Mouse (Mus musculus): ENCODE data around the gene Top2a. TPM values are rescaled to one million over a fixed set of nuclear protein-coding genes. Genes with fewer than 3 reads are reported as not detected.

The Top2a gene
- polyA plus RNA-seq, 1 experiment from 2014 or later: 300 TPM

- no peak for ATAC-seq (ENCODE audit: low FRiP score, low TSS enrichment)
- peaks cover 91% of the 10 kb centered on the region for H3K4me1 ChIP-seq (ENCODE audit: control insufficient read depth, insufficient read depth, low read length)
- no peaks in the 10 kb centered on the region for H3K27me3 ChIP-seq (ENCODE audit: control insufficient read depth, insufficient read depth, low read length)
- peak overlapping the region; percentile 75 for H3K4me3 ChIP-seq (ENCODE audit: low read length)
- H3K9ac ChIP-seq (ENCODE audit: low read depth, low read length): peak overlapping the region; percentile 76
- 23% methylated on average over 15 of the region's 15 CpGs for WGBS
- H3K36me3 ChIP-seq (ENCODE audit: control insufficient read depth, insufficient read depth, low read length): peaks cover 24% of the 10 kb centered on the region
- peak overlapping the region; percentile 91 for H3K27ac ChIP-seq (ENCODE audit: low read depth, low read length)
- peak overlapping the region; percentile 99 for H3K4me2 ChIP-seq (replicated peaks; ENCODE audit: low read depth, low read length)
- no peaks in the 10 kb centered on the region for H3K9me3 ChIP-seq (ENCODE audit: control insufficient read depth, low read length)
Measured at GRCm38 (mm10) chr11:98964616-98965415, 59.2 kb downstream of the Top2a start.

- ATAC-seq (ENCODE audit: low FRiP score, low TSS enrichment): no peak
- 11% methylated on average over 6 of the region's 6 CpGs for WGBS
- Histone ChIP-seq H3K27me3 (ENCODE audit: control insufficient read depth, insufficient read depth, low read length) (no peaks in the 10 kb centered on the region), H3K27ac (ENCODE audit: low read depth, low read length) (peak overlapping the region; percentile 91), H3K4me3 (ENCODE audit: low read length) (peak overlapping the region; percentile 75), H3K4me2 (replicated peaks; ENCODE audit: low read depth, low read length) (peak overlapping the region; percentile 99), H3K9me3 (ENCODE audit: control insufficient read depth, low read length) (no peaks in the 10 kb centered on the region), H3K4me1 (ENCODE audit: control insufficient read depth, insufficient read depth, low read length) (peaks cover 91% of the 10 kb centered on the region), H3K36me3 (ENCODE audit: control insufficient read depth, insufficient read depth, low read length) (peaks cover 21% of the 10 kb centered on the region), H3K9ac (ENCODE audit: low read depth, low read length) (peak overlapping the region; percentile 76)
Measured at GRCm38 (mm10) chr11:98964201-98964615, 59.8 kb downstream of the Top2a start.

GRCm38 (mm10) chr11:98963191-98964021, 60.6 kb downstream of the Top2a start:
- Histone ChIP-seq H3K27me3 (ENCODE audit: control insufficient read depth, insufficient read depth, low read length) (no peaks in the 10 kb centered on the region), H3K4me1 (ENCODE audit: control insufficient read depth, insufficient read depth, low read length) (peaks cover 89% of the 10 kb centered on the region), H3K9me3 (ENCODE audit: control insufficient read depth, low read length) (no peaks in the 10 kb centered on the region), H3K27ac (ENCODE audit: low read depth, low read length) (peak overlapping the region; percentile 91), H3K9ac (ENCODE audit: low read depth, low read length) (peak overlapping the region; percentile 76; the same call in 1 of the 2 replicates), H3K4me3 (ENCODE audit: low read length) (peak overlapping the region; percentile 75), H3K4me2 (replicated peaks; ENCODE audit: low read depth, low read length) (peak overlapping the region; percentile 99), H3K36me3 (ENCODE audit: control insufficient read depth, insufficient read depth, low read length) (peaks cover 19% of the 10 kb centered on the region)
- peak; percentile 70 for ATAC-seq (ENCODE audit: low FRiP score, low TSS enrichment)
- WGBS: under 1% methylated on average over 32 of the region's 32 CpGs

- peaks cover 11% of the 10 kb centered on the region for H3K36me3 ChIP-seq (ENCODE audit: control insufficient read depth, insufficient read depth, low read length)
- ATAC-seq (ENCODE audit: low FRiP score, low TSS enrichment): no peak
- peak overlapping the region; percentile 75 for H3K4me3 ChIP-seq (ENCODE audit: low read length)
- H3K4me2 ChIP-seq (replicated peaks; ENCODE audit: low read depth, low read length): peak overlapping the region; percentile 99
- WGBS: 9% methylated on average over 12 of the region's 12 CpGs
- H3K4me1 ChIP-seq (ENCODE audit: control insufficient read depth, insufficient read depth, low read length): peaks cover 81% of the 10 kb centered on the region
- H3K9me3 ChIP-seq (ENCODE audit: control insufficient read depth, low read length): no peaks in the 10 kb centered on the region
- H3K27me3 ChIP-seq (ENCODE audit: control insufficient read depth, insufficient read depth, low read length): no peaks in the 10 kb centered on the region
- H3K9ac ChIP-seq (ENCODE audit: low read depth, low read length): peak overlapping the region; percentile 76; the same call in 1 of the 2 replicates
- peak overlapping the region; percentile 91 for H3K27ac ChIP-seq (ENCODE audit: low read depth, low read length)
Measured at GRCm38 (mm10) chr11:98962421-98963095, 61.4 kb downstream of the Top2a start.

- H3K27ac ChIP-seq (ENCODE audit: low read depth, low read length): no peak overlapping the region; the same call in 1 of the 2 replicates
- WGBS: 6% methylated on average over 8 of the region's 8 CpGs
- peaks cover 73% of the 10 kb centered on the region for H3K4me1 ChIP-seq (ENCODE audit: control insufficient read depth, insufficient read depth, low read length)
- H3K4me3 ChIP-seq (ENCODE audit: low read length): peak overlapping the region; percentile 75
- H3K36me3 ChIP-seq (ENCODE audit: control insufficient read depth, insufficient read depth, low read length): peaks cover 3% of the 10 kb centered on the region
- no peak for ATAC-seq (ENCODE audit: low FRiP score, low TSS enrichment)
- H3K9ac ChIP-seq (ENCODE audit: low read depth, low read length): peak overlapping the region; percentile 76; the same call in 1 of the 2 replicates
- H3K9me3 ChIP-seq (ENCODE audit: control insufficient read depth, low read length): no peaks in the 10 kb centered on the region
- peak overlapping the region; percentile 99 for H3K4me2 ChIP-seq (replicated peaks; ENCODE audit: low read depth, low read length)
- H3K27me3 ChIP-seq (ENCODE audit: control insufficient read depth, insufficient read depth, low read length): no peaks in the 10 kb centered on the region
Measured at GRCm38 (mm10) chr11:98961766-98962165, 62.2 kb downstream of the Top2a start.

GRCm38 (mm10) chr11:98961051-98961592, 62.9 kb downstream of the Top2a start:
- no peaks in the 10 kb centered on the region for H3K27me3 ChIP-seq (ENCODE audit: control insufficient read depth, insufficient read depth, low read length)
- WGBS: 6% methylated on average over 18 of the region's 18 CpGs
- no peak for ATAC-seq (ENCODE audit: low FRiP score, low TSS enrichment)
- H3K9me3 ChIP-seq (ENCODE audit: control insufficient read depth, low read length): no peaks in the 10 kb centered on the region
- H3K9ac ChIP-seq (ENCODE audit: low read depth, low read length): peak overlapping the region; percentile 76
- H3K4me3 ChIP-seq (ENCODE audit: low read length): peak overlapping the region; percentile 75
- peaks cover 2% of the 10 kb centered on the region; the same call in 1 of the 2 replicates for H3K36me3 ChIP-seq (ENCODE audit: control insufficient read depth, insufficient read depth, low read length)
- peaks cover 69% of the 10 kb centered on the region for H3K4me1 ChIP-seq (ENCODE audit: control insufficient read depth, insufficient read depth, low read length)
- peak overlapping the region; percentile 70; the same call in 1 of the 2 replicates for H3K27ac ChIP-seq (ENCODE audit: low read depth, low read length)
- H3K4me2 ChIP-seq (replicated peaks; ENCODE audit: low read depth, low read length): peak overlapping the region; percentile 99

GRCm38 (mm10) chr11:98960313-98960906, 63.6 kb downstream of the Top2a start:
- peak; percentile 42 for ATAC-seq (ENCODE audit: low FRiP score, low TSS enrichment)
- Histone ChIP-seq H3K9me3 (ENCODE audit: control insufficient read depth, low read length) (no peaks in the 10 kb centered on the region), H3K4me2 (replicated peaks; ENCODE audit: low read depth, low read length) (peak overlapping the region; percentile 99), H3K4me3 (ENCODE audit: low read length) (peak overlapping the region; percentile 75), H3K9ac (ENCODE audit: low read depth, low read length) (peak overlapping the region; percentile 76), H3K36me3 (ENCODE audit: control insufficient read depth, insufficient read depth, low read length) (peaks cover 2% of the 10 kb centered on the region; the same call in 1 of the 2 replicates), H3K27me3 (ENCODE audit: control insufficient read depth, insufficient read depth, low read length) (no peaks in the 10 kb centered on the region), H3K27ac (ENCODE audit: low read depth, low read length) (peak overlapping the region; percentile 70), H3K4me1 (ENCODE audit: control insufficient read depth, insufficient read depth, low read length) (peaks cover 68% of the 10 kb centered on the region)
- WGBS: under 1% methylated on average over 52 of the region's 53 CpGs
